Mouse (Mus musculus): ENCODE measurements around the gene Vmn2r71. TPM values are rescaled to one million over a fixed set of nuclear protein-coding genes. Genes with fewer than 3 reads are reported as not detected.

Vmn2r71 gene
- polyA plus RNA-seq (2014; fragmentation: Nextera tagmentation; extraction: Ambion mirVana), result not detected in 2 replicates

DNA sequence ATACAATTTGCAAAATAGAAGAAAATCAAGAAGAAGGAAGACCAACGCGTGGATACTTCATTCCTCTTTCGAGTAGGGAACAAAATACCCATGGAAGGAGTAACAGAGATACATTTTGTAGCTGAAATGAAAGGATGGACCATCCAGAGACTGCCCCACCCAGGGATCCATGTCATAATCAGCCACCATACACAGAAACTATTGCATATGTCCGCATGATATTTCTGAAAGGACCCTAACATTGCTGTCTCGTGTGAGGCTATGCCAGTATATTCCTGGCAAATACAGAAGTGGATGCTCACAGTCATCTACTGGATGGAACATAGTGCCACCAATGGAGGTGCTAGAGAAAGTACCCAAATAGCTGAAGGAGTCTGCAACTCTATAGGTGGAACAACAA lies at the start of gene Vmn2r71:
Gene Vmn2r71, plus strand, starts transcription at position 301 of the 400 bp plus-strand sequence.
- ATAC-seq (ENCODE audit: insufficient number of reproducible peaks, low FRiP score, low TSS enrichment, low read depth), result no peak
- 84% methylated on average over 5 of the region's 5 CpGs for WGBS
- Histone ChIP-seq H3K36me3 (ENCODE audit: control insufficient read depth, insufficient read depth, low read length) (no peaks in the 10 kb centered on the region), H3K4me3 (ENCODE audit: low read depth, low read length) (no peak within 1 kb of the TSS), H3K4me1 (ENCODE audit: control insufficient read depth, insufficient read depth, low read length) (no peaks in the 10 kb centered on the region), H3K27me3 (ENCODE audit: control insufficient read depth, insufficient read depth, low read length) (no peaks in the 10 kb centered on the region), H3K9ac (ENCODE audit: low read length) (no peak within 1 kb of the TSS), H3K27ac (replicated peaks; ENCODE audit: low read depth, low read length) (no peak within 1 kb of the TSS), H3K4me2 (ENCODE audit: low read depth, severe bottlenecking) (no peak within 1 kb of the TSS), H3K9me3 (ENCODE audit: control insufficient read depth, low read length) (no peaks in the 10 kb centered on the region)
- no peak for DNase-seq (ENCODE audit: low spot score)

DNA sequence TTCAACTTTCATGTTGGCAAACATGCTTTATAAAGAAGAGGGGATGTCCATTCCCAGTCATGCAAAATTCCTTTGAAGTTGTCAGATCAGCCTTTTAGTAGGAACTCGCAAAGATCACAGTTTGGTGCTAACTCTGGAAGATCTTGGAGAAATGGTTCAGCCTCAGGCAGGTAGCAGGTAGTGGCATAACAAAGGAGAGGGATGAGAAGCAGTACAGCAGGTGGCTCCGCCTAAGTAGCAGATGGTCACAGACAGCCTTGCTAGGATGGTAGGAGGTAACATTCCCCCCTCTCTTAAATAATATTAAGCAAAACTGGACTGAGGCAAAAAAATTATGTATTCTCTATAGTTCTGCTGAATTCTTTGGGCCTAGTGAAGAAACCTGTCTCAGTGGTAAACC lies 20.8 kb upstream of the Vmn2r71 start:
- WGBS, result 92% methylated on average over 2 of the region's 2 CpGs
- no peaks in the 10 kb centered on the region for H3K4me1 ChIP-seq (ENCODE audit: control insufficient read depth, insufficient read depth, low read length)
- H3K36me3 ChIP-seq (ENCODE audit: control insufficient read depth, insufficient read depth, low read length), result no peaks in the 10 kb centered on the region
- H3K4me3 ChIP-seq (ENCODE audit: low read depth, low read length), result no peak overlapping the region
- DNase-seq (ENCODE audit: low spot score), result no peak
- H3K9ac ChIP-seq (ENCODE audit: low read length), result no peak overlapping the region
- H3K9me3 ChIP-seq (ENCODE audit: control insufficient read depth, low read length), result no peaks in the 10 kb centered on the region
- H3K4me2 ChIP-seq (ENCODE audit: low read depth, severe bottlenecking), result no peak overlapping the region
- H3K27me3 ChIP-seq (ENCODE audit: control insufficient read depth, insufficient read depth, low read length), result no peaks in the 10 kb centered on the region
- no peak for ATAC-seq (ENCODE audit: insufficient number of reproducible peaks, low FRiP score, low TSS enrichment, low read depth)
- no peak overlapping the region for H3K27ac ChIP-seq (replicated peaks; ENCODE audit: low read depth, low read length)

DNA sequence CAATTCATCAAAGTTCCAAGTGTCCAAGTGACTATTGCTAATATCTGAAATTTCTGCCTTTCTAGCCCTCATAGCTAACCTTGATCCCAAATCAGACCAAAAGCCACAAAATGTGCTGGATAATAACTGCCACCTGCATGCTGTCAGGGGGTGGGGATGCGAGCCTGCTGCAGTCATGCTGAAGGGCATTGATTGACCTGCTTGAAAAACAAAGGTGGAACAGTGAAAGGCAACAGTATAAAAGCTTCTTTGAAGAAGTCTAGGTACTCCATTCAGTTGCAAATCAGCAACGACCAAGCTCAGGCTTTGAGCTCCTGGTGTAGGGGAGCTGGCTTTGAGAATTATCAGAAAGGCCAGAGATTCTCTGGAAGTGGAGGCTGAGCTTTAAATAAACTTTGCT lies 19.8 kb upstream of the Vmn2r71 start:
- Histone ChIP-seq H3K27ac (replicated peaks; ENCODE audit: low read depth, low read length) (no peak overlapping the region), H3K4me3 (ENCODE audit: low read depth, low read length) (no peak overlapping the region), H3K4me2 (ENCODE audit: low read depth, severe bottlenecking) (no peak overlapping the region), H3K4me1 (ENCODE audit: control insufficient read depth, insufficient read depth, low read length) (no peaks in the 10 kb centered on the region), H3K9me3 (ENCODE audit: control insufficient read depth, low read length) (no peaks in the 10 kb centered on the region), H3K27me3 (ENCODE audit: control insufficient read depth, insufficient read depth, low read length) (no peaks in the 10 kb centered on the region), H3K36me3 (ENCODE audit: control insufficient read depth, insufficient read depth, low read length) (no peaks in the 10 kb centered on the region), H3K9ac (ENCODE audit: low read length) (no peak overlapping the region)
- no peak for DNase-seq (ENCODE audit: low spot score)
- 72% methylated on average over 2 of the region's 2 CpGs for whole genome bisulfite sequencing
- ATAC-seq (ENCODE audit: insufficient number of reproducible peaks, low FRiP score, low TSS enrichment, low read depth), result no peak

DNA sequence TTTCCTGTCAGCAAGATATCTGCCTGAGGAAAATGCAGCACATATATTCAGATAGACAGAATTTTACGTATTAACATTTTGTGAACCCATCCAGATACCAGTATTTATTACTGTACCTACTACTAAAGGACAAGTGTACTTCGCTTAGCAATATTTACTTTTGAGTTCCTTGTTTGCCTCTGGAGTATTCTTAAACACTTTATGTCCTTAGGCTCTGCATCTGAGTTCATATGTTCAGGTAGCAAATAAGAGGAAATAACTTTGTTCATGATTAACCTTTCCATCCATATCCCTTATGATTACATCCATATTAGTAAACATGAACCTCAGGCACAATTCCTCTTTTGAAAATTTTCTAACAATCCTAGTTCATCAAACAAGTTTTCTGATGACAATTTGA lies 6.2 kb downstream of the Vmn2r71 start, which contains the start of gene Vmn2r70:
Gene Vmn2r70, minus strand, starts transcription at position 101 of the 400 bp plus-strand sequence.
- Histone ChIP-seq H3K36me3 (ENCODE audit: control insufficient read depth, insufficient read depth, low read length) (no peaks in the 10 kb centered on the region), H3K4me2 (ENCODE audit: low read depth, severe bottlenecking) (no peak within 1 kb of the TSS), H3K27ac (replicated peaks; ENCODE audit: low read depth, low read length) (no peak within 1 kb of the TSS), H3K9me3 (ENCODE audit: control insufficient read depth, low read length) (no peaks in the 10 kb centered on the region), H3K27me3 (ENCODE audit: control insufficient read depth, insufficient read depth, low read length) (no peaks in the 10 kb centered on the region), H3K4me1 (ENCODE audit: control insufficient read depth, insufficient read depth, low read length) (no peaks in the 10 kb centered on the region), H3K4me3 (ENCODE audit: low read depth, low read length) (no peak within 1 kb of the TSS), H3K9ac (ENCODE audit: low read length) (no peak within 1 kb of the TSS)
- no peak for DNase-seq (ENCODE audit: low spot score)
- WGBS, result 80% methylated on average over 2 of the region's 2 CpGs
- ATAC-seq (ENCODE audit: insufficient number of reproducible peaks, low FRiP score, low TSS enrichment, low read depth), result no peak

Other genes starting within 250 kb of the Vmn2r71 start
- not detected in 2 replicates for gene Vmn2r69, start 147.2 kb upstream of the Vmn2r71 start, polyA plus RNA-seq (2014; fragmentation: Nextera tagmentation; extraction: Ambion mirVana)
- not detected in 2 replicates for gene Vmn2r70, start 6.1 kb downstream of the Vmn2r71 start, polyA plus RNA-seq (2014; fragmentation: Nextera tagmentation; extraction: Ambion mirVana)
- not detected in 2 replicates for gene Vmn2r72, start 192.0 kb downstream of the Vmn2r71 start, polyA plus RNA-seq (2014; fragmentation: Nextera tagmentation; extraction: Ambion mirVana)